Mouse (Mus musculus): ENCODE data around the gene Wars. TPM values are rescaled to one million over a fixed set of nuclear protein-coding genes. Genes with fewer than 3 reads are reported as not detected.

The Wars gene
- polyA plus RNA-seq, 1 experiment, result 126 TPM

DNA sequence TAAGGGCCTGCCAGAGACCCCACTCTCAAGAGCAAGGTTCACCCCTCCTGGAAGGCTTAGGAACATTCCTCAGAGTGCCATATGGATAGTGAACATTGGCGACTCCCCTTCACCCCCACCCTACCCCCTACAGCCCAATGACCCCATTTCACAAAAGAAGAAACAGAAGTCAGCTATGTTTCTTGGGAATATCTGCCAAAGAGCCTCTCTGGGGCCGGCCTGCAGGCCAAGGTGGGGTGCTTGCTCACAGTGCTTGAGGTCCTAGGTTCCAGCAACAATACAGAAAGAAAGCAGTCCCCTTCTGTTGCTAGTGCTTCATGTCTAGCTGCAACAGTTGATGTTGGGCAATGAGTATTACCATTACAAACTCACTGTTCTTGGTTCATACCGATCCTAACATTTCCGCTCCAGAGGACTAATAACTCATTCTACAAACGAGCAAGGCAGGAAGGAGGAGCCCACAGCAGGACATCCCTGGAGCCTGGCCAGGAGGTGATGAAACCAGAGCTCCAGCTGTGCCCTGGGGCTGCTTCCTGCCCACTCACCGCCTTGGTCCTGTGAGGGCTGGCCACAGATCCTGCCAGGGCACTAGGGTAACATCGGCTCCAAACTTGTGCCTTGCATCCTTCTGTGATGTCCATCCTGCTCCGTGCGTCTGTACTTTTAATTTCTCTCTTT, 61.9 kb downstream of the Wars start:
- no peak for DNase-seq (ENCODE audit: low read depth, low spot score)
- 70% methylated on average over 9 of the region's 9 CpGs for WGBS

DNA sequence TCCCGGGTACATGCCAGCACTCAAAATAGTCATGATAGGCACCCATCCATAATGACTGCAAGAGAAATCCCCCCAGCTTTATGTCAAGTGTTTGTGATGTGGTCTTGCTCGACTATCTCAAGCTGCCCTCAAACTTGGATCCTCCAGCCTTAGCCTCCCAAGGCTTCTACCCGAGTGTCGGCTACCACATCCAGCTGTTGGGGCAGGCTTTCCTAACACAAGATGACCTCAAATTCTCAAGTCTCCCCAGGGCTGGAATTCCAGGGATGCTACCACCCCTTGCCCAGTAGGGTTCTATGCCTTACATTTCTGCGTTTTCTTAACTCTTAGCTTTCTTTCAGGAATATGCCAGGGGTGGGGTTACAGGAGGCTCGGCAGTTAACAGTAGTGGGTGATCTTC, 63.6 kb downstream of the Wars start:
- DNase-seq (ENCODE audit: low read depth, low spot score), result no peak
- WGBS, result 81% methylated on average over 6 of the region's 6 CpGs

DNA sequence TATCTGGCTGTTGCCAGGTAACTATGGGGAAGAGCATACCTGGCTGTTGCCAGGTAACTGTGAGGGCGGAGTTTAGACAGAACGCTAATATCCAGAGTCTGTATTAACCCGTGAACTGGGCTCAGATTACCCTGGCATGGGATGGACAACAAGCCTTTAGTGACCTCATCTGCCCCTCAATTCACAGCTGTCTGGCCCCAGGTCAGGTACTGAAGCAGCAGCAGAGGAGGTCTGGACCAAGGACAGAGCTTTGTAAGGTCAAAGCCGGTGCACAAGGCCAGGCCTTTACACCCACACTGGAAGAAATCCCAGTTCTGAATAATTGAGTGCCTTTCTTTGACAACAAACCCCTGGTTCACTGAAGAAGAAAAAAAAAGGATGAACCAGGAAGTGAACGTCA, 64.3 kb downstream of the Wars start:
- WGBS, result 58% methylated on average over 5 of the region's 5 CpGs
- DNase-seq (ENCODE audit: low read depth, low spot score), result no peak

- WGBS, result 42% methylated on average over 6 of the region's 6 CpGs
These were observed 66.3 kb downstream of the Wars start for GRCm38 (mm10) chr12:108827641-108828040.

GRCm38 (mm10) chr12:108826958-108827535, 66.9 kb downstream of the Wars start:
- no peak for DNase-seq (ENCODE audit: low read depth, low spot score)
- 77% methylated on average over 28 of the region's 28 CpGs for WGBS

More at GRCm38 (mm10) chr12:108827641-108828040, 66.3 kb downstream of the Wars start:
- no peak for DNase-seq (ENCODE audit: low read depth, low spot score)

- WGBS, result 93% methylated on average over 19 of the region's 19 CpGs
- DNase-seq (ENCODE audit: low read depth, low spot score), result no peak
These were observed 67.6 kb downstream of the Wars start for GRCm38 (mm10) chr12:108826282-108826957.

DNA sequence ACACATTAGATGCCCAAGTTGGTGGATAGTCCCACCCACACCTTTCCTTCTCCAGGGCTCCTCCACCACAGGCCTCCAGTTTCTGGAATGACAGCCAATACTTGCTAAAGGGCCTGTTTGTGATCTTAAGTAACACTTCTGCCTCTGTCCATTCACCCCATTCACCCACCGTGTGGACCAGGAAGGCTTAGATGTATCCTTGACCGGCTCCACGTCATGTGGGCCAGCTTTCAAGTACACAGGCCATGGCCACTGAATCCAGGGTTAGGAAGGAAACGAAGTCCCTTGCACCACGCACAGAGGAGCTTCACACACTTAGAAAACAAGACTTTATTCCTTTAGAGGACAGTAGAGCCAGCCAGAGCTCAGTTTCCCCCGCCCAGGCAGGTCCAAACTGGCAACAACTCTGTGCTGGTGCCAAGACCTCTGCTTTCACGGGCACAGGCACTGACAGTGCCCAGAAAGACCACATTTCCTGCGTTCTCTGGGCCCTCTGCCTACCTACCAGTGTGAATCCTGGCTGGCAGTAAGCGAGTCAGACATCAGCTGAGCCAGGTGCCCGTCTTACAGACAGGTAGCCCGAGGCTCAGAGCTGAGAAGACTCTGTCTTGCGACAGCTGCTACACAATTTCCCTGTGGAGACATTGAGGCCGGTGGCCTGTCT, 68.3 kb downstream of the Wars start:
- 93% methylated on average over 13 of the region's 13 CpGs for WGBS
- DNase-seq (ENCODE audit: low read depth, low spot score), result no peak

DNA sequence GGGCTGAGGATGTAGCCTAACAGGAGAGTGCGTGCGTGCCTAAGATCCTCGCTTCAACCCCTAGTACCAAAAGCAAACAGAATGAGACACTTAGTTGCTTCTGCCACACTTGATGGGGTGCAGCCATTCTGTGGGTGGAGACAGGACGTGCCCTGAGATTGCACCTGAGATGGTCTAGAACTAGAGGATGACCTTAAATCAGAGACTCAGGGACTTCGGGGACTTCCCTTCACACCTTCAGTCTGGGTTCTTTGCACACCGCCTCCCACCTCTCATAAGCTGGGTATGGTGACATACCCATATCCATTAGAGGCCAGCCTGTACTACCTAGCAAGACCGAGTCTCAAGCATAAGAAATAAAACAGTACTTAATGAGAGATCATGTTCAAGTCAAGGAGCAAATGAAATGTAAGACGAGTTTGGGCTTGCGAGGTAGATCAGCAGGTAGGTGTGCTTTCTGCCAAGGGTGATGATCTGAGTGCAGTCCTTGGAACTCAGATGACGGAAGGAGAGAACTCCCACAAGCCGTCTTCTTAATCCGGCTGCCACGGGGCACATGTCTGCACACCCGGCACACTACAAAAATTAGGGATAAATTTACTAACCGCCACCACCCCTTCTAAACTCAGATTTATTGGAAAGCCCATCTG, 69.6 kb downstream of the Wars start:
- WGBS, result 89% methylated on average over 15 of the region's 15 CpGs
- no peak for DNase-seq (ENCODE audit: low read depth, low spot score)

DNA sequence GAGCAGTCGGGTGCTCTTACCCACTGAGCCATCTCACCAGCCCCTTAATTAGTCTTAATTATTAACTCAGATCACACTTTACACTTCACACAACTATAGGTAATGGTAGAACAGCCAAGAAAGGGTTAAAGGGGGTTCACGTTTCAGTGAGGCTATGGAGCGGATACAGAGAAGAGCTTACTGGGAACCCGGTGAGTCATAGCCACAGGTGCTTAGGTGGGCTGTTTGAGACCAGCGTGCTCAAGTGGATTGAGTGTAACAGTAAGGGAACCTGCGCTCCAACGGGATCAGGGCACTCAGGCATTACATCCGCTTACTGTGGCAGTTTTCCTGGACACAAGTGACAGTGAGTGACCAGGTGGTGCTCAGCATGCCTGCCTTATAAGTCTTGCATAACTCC, 70.9 kb downstream of the Wars start:
- 60% methylated on average over 8 of the region's 8 CpGs for WGBS
- DNase-seq (ENCODE audit: low read depth, low spot score), result no peak

DNA sequence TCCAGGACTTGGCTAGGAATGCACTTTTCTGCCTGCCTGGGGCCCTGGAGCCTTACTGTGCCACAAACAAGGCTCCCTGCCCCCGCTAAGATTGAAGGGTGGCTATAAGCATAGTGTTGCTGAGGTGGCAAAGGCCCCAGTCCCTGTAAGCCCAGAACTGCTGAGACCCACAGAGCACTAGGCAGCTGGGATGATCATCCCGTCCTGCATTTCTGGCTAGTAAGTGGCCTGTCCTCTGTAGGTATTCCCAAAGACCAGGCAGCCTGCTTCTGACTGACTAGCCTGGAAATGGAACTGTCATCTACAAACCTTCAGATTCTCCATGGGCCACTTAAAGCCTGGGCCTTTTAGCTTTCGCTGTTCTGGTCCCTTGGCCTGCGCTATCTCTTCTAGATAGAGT, 73.5 kb downstream of the Wars start:
- WGBS, result 92% methylated on average over 4 of the region's 4 CpGs

DNA sequence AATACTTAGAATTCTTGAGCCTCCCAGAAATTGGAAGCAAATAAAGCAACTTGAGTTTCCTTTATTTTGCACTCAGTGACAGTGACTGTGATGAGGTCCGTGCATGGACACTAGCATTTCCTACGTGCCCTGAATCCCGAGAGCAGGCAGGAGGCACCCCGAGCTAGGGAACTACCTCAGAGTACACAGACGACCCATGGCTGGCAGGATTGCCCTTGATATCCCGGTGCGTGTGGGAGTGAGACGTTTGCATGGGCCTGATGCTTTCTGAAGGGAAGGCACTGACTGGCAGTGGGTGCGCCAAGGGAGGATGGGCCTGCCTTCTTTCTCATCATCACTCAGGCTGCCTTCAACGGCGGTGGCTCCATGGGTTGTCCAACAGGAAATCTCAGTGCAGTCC, 77.4 kb downstream of the Wars start:
- DNase-seq (ENCODE audit: low read depth, low spot score), result no peak
- WGBS, result 74% methylated on average over 11 of the region's 11 CpGs

More for the DNA sequence above, 73.5 kb downstream of the Wars start:
- no peak for DNase-seq (ENCODE audit: low read depth, low spot score)

GRCm38 (mm10) chr12:108814470-108814869, 79.5 kb downstream of the Wars start:
- WGBS, result 78% methylated on average over 6 of the region's 6 CpGs
- DNase-seq (ENCODE audit: low read depth, low spot score), result no peak

GRCm38 (mm10) chr12:108812463-108812862, 81.5 kb downstream of the Wars start:
- 77% methylated on average over 6 of the region's 6 CpGs for WGBS
- no peak for DNase-seq (ENCODE audit: low read depth, low spot score)

GRCm38 (mm10) chr12:108811133-108811532, 82.8 kb downstream of the Wars start:
- no peak for DNase-seq (ENCODE audit: low read depth, low spot score)
- 20% methylated on average over 2 of the region's 2 CpGs for WGBS

GRCm38 (mm10) chr12:108810309-108810708, 83.7 kb downstream of the Wars start:
- 65% methylated on average over 7 of the region's 7 CpGs for WGBS
- DNase-seq (ENCODE audit: low read depth, low spot score), result no peak

Other genes with a start within 250 kb of the Wars start
- 313 and 341 TPM in 2 replicates for gene Degs2, start 191.9 kb downstream of the Wars start, polyA plus RNA-seq (2012; rRNA removed)
- 9.3 and 11.9 TPM in 2 replicates for gene Yy1, start 101.2 kb downstream of the Wars start, polyA plus RNA-seq (2012; rRNA removed)
- 4.0 and 6.5 TPM in 2 replicates for gene Slc25a29, start 58.3 kb downstream of the Wars start, polyA plus RNA-seq (2012; rRNA removed)
- gene Slc25a47, start 58.1 kb downstream of the Wars start, polyA plus RNA-seq (2012; rRNA removed), result 7.7 and 8.0 TPM in 2 replicates
- gene Wdr25, start 543 bp downstream of the Wars start, polyA plus RNA-seq (2012; rRNA removed), result 5.5 and 9.4 TPM in 2 replicates
- gene Begain, start 174.0 kb upstream of the Wars start, polyA plus RNA-seq (2012; rRNA removed), result 1.3 and 1.6 TPM in 2 replicates